Mouse (Mus musculus) midbrain, embryonic 12.5 days (tissue): Measurements from ENCODE around the gene Rnaseh2a. TPM values are rescaled to one million over a fixed set of nuclear protein-coding genes. Genes with fewer than 3 reads are reported as not detected.

ENCODE experiments used
- ATAC-seq: fragments of 200-750 bp; cut with Nextera tagmentation; 2 replicates; pipeline ENCODE4 v1.8.0; 2017; ENCODE audit warnings: low read depth, moderate TSS enrichment, moderate library complexity; ENCODE audit not compliant: low FRiP score
- H3K27ac ChIP-seq: fragments of 300-500 bp; sonication (generic); replicated peaks from 2 replicates; pipeline ENCODE4 v1.5.1; 2016; ENCODE audit warnings: mild to moderate bottlenecking
- H3K27me3 ChIP-seq: fragments of 300-500 bp; sonication (generic); 2 replicates; pipeline ENCODE4 v1.6.1; 2016; ENCODE audit warnings: mild to moderate bottlenecking
- H3K36me3 ChIP-seq: fragments of 300-500 bp; sonication (generic); 2 replicates; pipeline ENCODE4 v1.6.1; 2016
- H3K4me1 ChIP-seq: fragments of 300-500 bp; sonication (generic); 2 replicates; pipeline ENCODE4 v1.6.1; 2016
- H3K4me2 ChIP-seq: fragments of 300-500 bp; sonication (generic); replicated peaks from 2 replicates; pipeline ENCODE4 v1.6.1; 2016; ENCODE audit warnings: mild to moderate bottlenecking, moderate library complexity
- H3K4me3 ChIP-seq: fragments of 300-500 bp; sonication (generic); 2 replicates; pipeline ENCODE4 v1.5.1; 2016; ENCODE audit warnings: mild to moderate bottlenecking
- H3K9ac ChIP-seq: fragments of 300-500 bp; sonication (generic); replicated peaks from 2 replicates; pipeline ENCODE4 v1.6.1; 2016; ENCODE audit warnings: mild to moderate bottlenecking, moderate library complexity
- H3K9me3 ChIP-seq: fragments of 300-500 bp; sonication (generic); 2 replicates; pipeline ENCODE4 v1.6.1; 2016; ENCODE audit warnings: mild to moderate bottlenecking
- WGBS: fragments of 180-500 bp; shearing (Covaris S2); methylation state at CpG from one replicate; pipeline ENCODE4 v1.1.7; 2016; 5-methylcytosine and 5-hydroxymethylcytosine counted together
- polyA plus RNA-seq: library from polyadenylated mRNA; unstranded; fragments of >200 nt; fragmentation: Nextera tagmentation; extraction: Ambion mirVana; gene quantifications from 2 replicates; pipeline ENCODE4 v1.2.1, GENCODE M21; 2016

Gene Rnaseh2a
- polyA plus RNA-seq, 1 experiment from 2014 or later = 98.7 TPM

- no peak overlapping the region for H3K4me3 ChIP-seq
- 71% methylated on average over 4 of the region's 4 CpGs for WGBS
Measured at GRCm38 (mm10) chr8:84973803-84974542, 4.4 kb upstream of the Rnaseh2a start.

GRCm38 (mm10) chr8:84973079-84973478 is 3.5 kb upstream of the Rnaseh2a start:
- H3K4me2 ChIP-seq = no peak overlapping the region
- 86% methylated on average over 1 of the region's 1 CpGs for WGBS
- H3K9ac ChIP-seq = no peak overlapping the region
- peaks cover 15% of the 10 kb centered on the region for H3K27me3 ChIP-seq
- no peak overlapping the region for H3K4me3 ChIP-seq
- H3K27ac ChIP-seq = no peak overlapping the region
- H3K4me1 ChIP-seq = peaks cover 53% of the 10 kb centered on the region
- ATAC-seq = no peak
- H3K9me3 ChIP-seq = no peaks in the 10 kb centered on the region
- H3K36me3 ChIP-seq = peaks cover 46% of the 10 kb centered on the region

More at GRCm38 (mm10) chr8:84973803-84974542, 4.4 kb upstream of the Rnaseh2a start:
- no peak overlapping the region for H3K9ac ChIP-seq
- ATAC-seq = no peak
- peaks cover 24% of the 10 kb centered on the region for H3K27me3 ChIP-seq
- H3K4me2 ChIP-seq = no peak overlapping the region
- H3K36me3 ChIP-seq = peaks cover 46% of the 10 kb centered on the region
- no peaks in the 10 kb centered on the region for H3K9me3 ChIP-seq
- peaks cover 54% of the 10 kb centered on the region for H3K4me1 ChIP-seq
- H3K27ac ChIP-seq = peak overlapping the region; percentile 30; the same call in 1 of the 2 replicates

- peak overlapping the region; percentile 93 for H3K9ac ChIP-seq
- peak overlapping the region; percentile 76 for H3K27ac ChIP-seq
- H3K27me3 ChIP-seq = no peaks in the 10 kb centered on the region
- ATAC-seq = no peak
- peak overlapping the region; percentile 80 for H3K4me3 ChIP-seq
- peaks cover 46% of the 10 kb centered on the region for H3K36me3 ChIP-seq
- WGBS = 66% methylated on average over 5 of the region's 5 CpGs
- no peaks in the 10 kb centered on the region for H3K9me3 ChIP-seq
- peak overlapping the region; percentile 97 for H3K4me2 ChIP-seq
- H3K4me1 ChIP-seq = peaks cover 45% of the 10 kb centered on the region
Measured at GRCm38 (mm10) chr8:84970913-84971312, 1.3 kb upstream of the Rnaseh2a start.

- Histone ChIP-seq H3K4me3 (peak overlapping the region; percentile 80), H3K4me2 (peak overlapping the region; percentile 97), H3K36me3 (peaks cover 46% of the 10 kb centered on the region), H3K27me3 (no peaks in the 10 kb centered on the region), H3K4me1 (peaks cover 41% of the 10 kb centered on the region), H3K9me3 (no peaks in the 10 kb centered on the region), H3K9ac (peak overlapping the region; percentile 93), H3K27ac (peak overlapping the region; percentile 76)
- WGBS = 12% methylated on average over 21 of the region's 21 CpGs
- ATAC-seq = no peak
Measured at GRCm38 (mm10) chr8:84970135-84970790, 696 bp upstream of the Rnaseh2a start.

GRCm38 (mm10) chr8:84968650-84969049 is 917 bp downstream of the Rnaseh2a start:
- H3K27ac ChIP-seq = peak overlapping the region; percentile 76
- WGBS = 29% methylated on average over 2 of the region's 2 CpGs

GRCm38 (mm10) chr8:84967532-84968304 is 1.8 kb downstream of the Rnaseh2a start:
- H3K27me3 ChIP-seq = no peaks in the 10 kb centered on the region
- peaks cover 45% of the 10 kb centered on the region for H3K4me1 ChIP-seq
- peaks cover 26% of the 10 kb centered on the region for H3K36me3 ChIP-seq
- no peak overlapping the region for H3K27ac ChIP-seq
- H3K9me3 ChIP-seq = no peaks in the 10 kb centered on the region
- 87% methylated on average over 13 of the region's 13 CpGs for WGBS
- ATAC-seq = no peak
- no peak overlapping the region for H3K9ac ChIP-seq
- H3K4me3 ChIP-seq = no peak overlapping the region
- no peak overlapping the region for H3K4me2 ChIP-seq

More at GRCm38 (mm10) chr8:84968650-84969049, 917 bp downstream of the Rnaseh2a start:
- Histone ChIP-seq H3K27me3 (no peaks in the 10 kb centered on the region), H3K4me2 (peak overlapping the region; percentile 97), H3K9me3 (no peaks in the 10 kb centered on the region), H3K9ac (peak overlapping the region; percentile 93), H3K4me1 (peaks cover 45% of the 10 kb centered on the region), H3K4me3 (peak overlapping the region; percentile 80), H3K36me3 (peaks cover 31% of the 10 kb centered on the region)
- no peak for ATAC-seq

GRCm38 (mm10) chr8:84966603-84967002 is 3.0 kb downstream of the Rnaseh2a start:
- no peaks in the 10 kb centered on the region for H3K27me3 ChIP-seq
- no peak for ATAC-seq
- H3K9me3 ChIP-seq = no peaks in the 10 kb centered on the region
- 0 out of 2 replicates have a peak overlapping the region, but pooled peaks have one; percentile 3 for H3K27ac ChIP-seq
- no peak overlapping the region for H3K9ac ChIP-seq
- H3K4me3 ChIP-seq = no peak overlapping the region
- peaks cover 42% of the 10 kb centered on the region for H3K4me1 ChIP-seq
- no peak overlapping the region for H3K4me2 ChIP-seq
- H3K36me3 ChIP-seq = peaks cover 25% of the 10 kb centered on the region
- WGBS = 70% methylated on average over 3 of the region's 3 CpGs

GRCm38 (mm10) chr8:84965731-84966291 is 3.8 kb downstream of the Rnaseh2a start:
- H3K4me2 ChIP-seq = peak overlapping the region; percentile 94
- no peaks in the 10 kb centered on the region for H3K27me3 ChIP-seq
- H3K4me1 ChIP-seq = peaks cover 35% of the 10 kb centered on the region
- peak overlapping the region; percentile 68 for H3K4me3 ChIP-seq
- peak; percentile 81 for ATAC-seq
- no peaks in the 10 kb centered on the region for H3K9me3 ChIP-seq
- peak overlapping the region; percentile 77 for H3K9ac ChIP-seq
- peaks cover 18% of the 10 kb centered on the region for H3K36me3 ChIP-seq
- H3K27ac ChIP-seq = peak overlapping the region; percentile 54; the same call in 1 of the 2 replicates
- under 1% methylated on average over 41 of the region's 41 CpGs for WGBS

GRCm38 (mm10) chr8:84963952-84964351 is 5.6 kb downstream of the Rnaseh2a start:
- Histone ChIP-seq H3K4me3 (no peak overlapping the region), H3K36me3 (peaks cover 26% of the 10 kb centered on the region), H3K27me3 (no peaks in the 10 kb centered on the region), H3K4me1 (peaks cover 26% of the 10 kb centered on the region), H3K4me2 (no peak overlapping the region), H3K9me3 (no peaks in the 10 kb centered on the region), H3K9ac (no peak overlapping the region), H3K27ac (no peak overlapping the region)
- WGBS = 91% methylated on average over 4 of the region's 4 CpGs
- ATAC-seq = no peak

GRCm38 (mm10) chr8:84959811-84960210 is 9.8 kb downstream of the Rnaseh2a start:
- Histone ChIP-seq H3K9me3 (no peaks in the 10 kb centered on the region), H3K9ac (no peak overlapping the region), H3K4me2 (no peak overlapping the region), H3K4me3 (no peak overlapping the region), H3K4me1 (peaks cover 1% of the 10 kb centered on the region), H3K27me3 (no peaks in the 10 kb centered on the region), H3K27ac (no peak overlapping the region), H3K36me3 (peaks cover 40% of the 10 kb centered on the region)
- WGBS = 93% methylated on average over 7 of the region's 7 CpGs
- ATAC-seq = no peak

- H3K9me3 ChIP-seq = no peaks in the 10 kb centered on the region
- WGBS = 40% methylated on average over 2 of the region's 2 CpGs
- no peak overlapping the region for H3K27ac ChIP-seq
- no peak for ATAC-seq
- H3K27me3 ChIP-seq = peaks cover 10% of the 10 kb centered on the region
- no peak overlapping the region for H3K9ac ChIP-seq
- H3K36me3 ChIP-seq = peaks cover 27% of the 10 kb centered on the region
- H3K4me3 ChIP-seq = no peak overlapping the region
- no peaks in the 10 kb centered on the region for H3K4me1 ChIP-seq
- no peak overlapping the region for H3K4me2 ChIP-seq
Measured at GRCm38 (mm10) chr8:84956768-84957167, 12.8 kb downstream of the Rnaseh2a start.
